ENCODE assay signal across 24 mouse cellular contexts in genomic region chr9:97291870-97292269, GRCm38 (mm10).
DNase-seq lines count a peak whose midpoint lies in the region; ATAC-seq and TF ChIP-seq lines count a peak whose summit lies in the region.
"Had no signal": no experiment of that assay in that cellular context is flagged by ENCODE, and none has a peak within 500 bp of the region (broad histone marks: within the 10 kb centered on the region; RNA-seq: fewer than 3 reads in every experiment).

No protein-coding gene starts in this region.

- 71% methylated on average over 1 of the region's 1 CpGs for WGBS in intestine, postnatal 0 days
- 70% methylated on average over 1 of the region's 1 CpGs for WGBS in intestine, embryonic 16.5 days
- 83% methylated on average over 1 of the region's 1 CpGs for WGBS in midbrain, postnatal 0 days
- 78% methylated on average over 1 of the region's 1 CpGs for WGBS in midbrain, embryonic 13.5 days

- DNase-seq in midbrain, postnatal 0 days (ENCODE audit: low spot score): no peak
- DNase-seq in brain, adult 2 months (ENCODE audit: low read depth, low spot score): peak; percentile 11
- DNase-seq in urinary bladder, postnatal 25 days (ENCODE audit: low spot score): no peak
- DNase-seq in frontal cortex, postnatal 25 days (ENCODE audit: low spot score in 2 of 2): no peak
- DNase-seq: adrenal gland, postnatal 10 days; cerebellum, adult 11-12 months; cerebellum, adult 9-11 months; gastrocnemius, postnatal 10 days; heart, postnatal 14 days; kidney, adult 11 months; kidney, postnatal 14 days; liver, postnatal 0 days; lung, postnatal 10 days; right cerebral cortex, postnatal 4 days had no signal

- no peaks in the 10 kb centered on the region for H3K27me3 ChIP-seq in intestine, postnatal 0 days (replicated peaks; ENCODE audit: control insufficient read depth, insufficient read depth, low read length)
- H3K27me3 ChIP-seq in intestine, embryonic 16.5 days (replicated peaks; ENCODE audit: control insufficient read depth, insufficient read depth, low read length): no peaks in the 10 kb centered on the region
- no peaks in the 10 kb centered on the region for H3K27me3 ChIP-seq in midbrain, postnatal 0 days (ENCODE audit: insufficient read depth, low read length)
- peaks cover 17% of the 10 kb centered on the region for H3K27me3 ChIP-seq in midbrain, embryonic 13.5 days
- H3K27me3 ChIP-seq: embryonic facial prominence, embryonic 13.5 days; forebrain, embryonic 15.5 days; hindbrain, embryonic 12.5 days; liver, embryonic 12.5 days; neural tube, embryonic 13.5 days had no signal

- H3K27ac ChIP-seq in intestine, postnatal 0 days (ENCODE audit: low read depth, low read length): no peak overlapping the region
- H3K27ac ChIP-seq in intestine, embryonic 16.5 days (ENCODE audit: low read length): no peak overlapping the region
- no peak overlapping the region for H3K27ac ChIP-seq in midbrain, postnatal 0 days (ENCODE audit: low read depth, low read length)
- H3K27ac ChIP-seq in midbrain, embryonic 13.5 days: no peak overlapping the region
- H3K27ac ChIP-seq: embryonic facial prominence, embryonic 13.5 days; forebrain, embryonic 10.5 days; forebrain, embryonic 15.5 days; hindbrain, embryonic 12.5 days; liver, embryonic 12.5 days; neural tube, embryonic 13.5 days had no signal

- no peaks in the 10 kb centered on the region for H3K4me1 ChIP-seq in intestine, postnatal 0 days (replicated peaks; ENCODE audit: control insufficient read depth, insufficient read depth, low read length)
- H3K4me1 ChIP-seq in intestine, embryonic 16.5 days (ENCODE audit: control insufficient read depth, insufficient read depth, low read length): no peaks in the 10 kb centered on the region
- no peaks in the 10 kb centered on the region for H3K4me1 ChIP-seq in midbrain, postnatal 0 days (ENCODE audit: insufficient read depth, low read length)
- H3K4me1 ChIP-seq in midbrain, embryonic 13.5 days (replicated peaks): peaks cover 12% of the 10 kb centered on the region; the same call in 1 of the 2 replicates
- H3K4me1 ChIP-seq: embryonic facial prominence, embryonic 13.5 days; forebrain, embryonic 15.5 days; hindbrain, embryonic 12.5 days; liver, embryonic 12.5 days; neural tube, embryonic 13.5 days had no signal

- no peaks in the 10 kb centered on the region for H3K36me3 ChIP-seq in intestine, postnatal 0 days (ENCODE audit: control insufficient read depth, insufficient read depth)
- H3K36me3 ChIP-seq in intestine, embryonic 16.5 days (ENCODE audit: control insufficient read depth, insufficient read depth, low read length): no peaks in the 10 kb centered on the region
- H3K36me3 ChIP-seq in midbrain, postnatal 0 days (ENCODE audit: insufficient read depth, low read length): no peaks in the 10 kb centered on the region
- H3K36me3 ChIP-seq in midbrain, embryonic 13.5 days: no peaks in the 10 kb centered on the region
- H3K36me3 ChIP-seq: embryonic facial prominence, embryonic 13.5 days; forebrain, embryonic 10.5 days; forebrain, embryonic 15.5 days; hindbrain, embryonic 12.5 days; liver, embryonic 12.5 days; neural tube, embryonic 13.5 days had no signal

- H3K4me2 ChIP-seq in intestine, postnatal 0 days (replicated peaks; ENCODE audit: low read depth): no peak overlapping the region
- no peak overlapping the region for H3K4me2 ChIP-seq in intestine, embryonic 16.5 days (ENCODE audit: low read depth, low read length)
- H3K4me2 ChIP-seq in midbrain, postnatal 0 days (ENCODE audit: low read depth, low read length, poor library complexity, severe bottlenecking): no peak overlapping the region
- no peak overlapping the region for H3K4me2 ChIP-seq in midbrain, embryonic 13.5 days (replicated peaks)
- H3K4me2 ChIP-seq: embryonic facial prominence, embryonic 13.5 days; forebrain, embryonic 15.5 days; hindbrain, embryonic 12.5 days; liver, embryonic 12.5 days; neural tube, embryonic 13.5 days had no signal

- TF ChIP-seq CTCF in intestine, postnatal 0 days (IDR thresholded peaks at IDR 0.05; ENCODE audit: low read depth): 0 out of 2 replicates have a peak, but pooled peaks have one; percentile 30
- TF ChIP-seq CTCF in midbrain, postnatal 0 days (IDR thresholded peaks at IDR 0.05): peak; percentile 46

- ATAC-seq in intestine, postnatal 0 days: no peak
- ATAC-seq in intestine, embryonic 16.5 days: no peak
- no peak for ATAC-seq in midbrain, postnatal 0 days (ENCODE audit: low FRiP score)
- ATAC-seq in midbrain, embryonic 13.5 days: no peak
- ATAC-seq: CD4-positive, CD25-positive, alpha-beta regulatory T cell, adult 4 months; forebrain, embryonic 15.5 days; liver, embryonic 12.5 days; liver, postnatal 0 days had no signal

- H3K4me3 ChIP-seq in intestine, postnatal 0 days (ENCODE audit: low read depth, low read length): no peak overlapping the region
- H3K4me3 ChIP-seq in intestine, embryonic 16.5 days (ENCODE audit: low read length): no peak overlapping the region
- no peak overlapping the region for H3K4me3 ChIP-seq in midbrain, postnatal 0 days (ENCODE audit: low read depth, low read length)
- no peak overlapping the region for H3K4me3 ChIP-seq in midbrain, embryonic 13.5 days (replicated peaks)
- H3K4me3 ChIP-seq: embryonic facial prominence, embryonic 13.5 days; forebrain, embryonic 10.5 days; forebrain, embryonic 15.5 days; hindbrain, embryonic 12.5 days; liver, embryonic 12.5 days; neural tube, embryonic 13.5 days had no signal

- no peaks in the 10 kb centered on the region for H3K9me3 ChIP-seq in intestine, postnatal 0 days (ENCODE audit: control insufficient read depth)
- H3K9me3 ChIP-seq in intestine, embryonic 16.5 days (ENCODE audit: control insufficient read depth, low read length): no peaks in the 10 kb centered on the region
- no peaks in the 10 kb centered on the region for H3K9me3 ChIP-seq in midbrain, postnatal 0 days (ENCODE audit: low read length)
- no peaks in the 10 kb centered on the region for H3K9me3 ChIP-seq in midbrain, embryonic 13.5 days
- H3K9me3 ChIP-seq: embryonic facial prominence, embryonic 13.5 days; forebrain, embryonic 10.5 days; forebrain, embryonic 15.5 days; hindbrain, embryonic 12.5 days; neural tube, embryonic 13.5 days had no signal

- H3K9ac ChIP-seq in intestine, postnatal 0 days (ENCODE audit: low read depth, low read length): no peak overlapping the region
- no peak overlapping the region for H3K9ac ChIP-seq in intestine, embryonic 16.5 days (ENCODE audit: low read depth, low read length)
- H3K9ac ChIP-seq in midbrain, postnatal 0 days (replicated peaks; ENCODE audit: low read length, poor library complexity, severe bottlenecking): no peak overlapping the region
- H3K9ac ChIP-seq in midbrain, embryonic 13.5 days (replicated peaks): no peak overlapping the region
- H3K9ac ChIP-seq: embryonic facial prominence, embryonic 13.5 days; forebrain, embryonic 15.5 days; hindbrain, embryonic 12.5 days; liver, embryonic 12.5 days; liver, postnatal 0 days; neural tube, embryonic 13.5 days had no signal
